In genomic region chr8:47988111-47988510, GRCm38 (mm10) we compare ENCODE assay signal across 11 mouse cellular contexts. TPM values are rescaled to one million over a fixed set of nuclear protein-coding genes. Genes with fewer than 3 reads are reported as not detected.
A peak's percentile ranks its signal among the peaks of the same experiment; 100 is the strongest.
DNase-seq lines count a peak whose midpoint lies in the region; ATAC-seq and TF ChIP-seq lines count a peak whose summit lies in the region.
"Had no signal": no experiment of that assay in that cellular context is flagged by ENCODE, and none has a peak within 500 bp of the region (broad histone marks: within the 10 kb centered on the region; RNA-seq: fewer than 3 reads in every experiment).

No protein-coding gene starts in this region.

- H3K9ac ChIP-seq in heart, adult 2 months (ENCODE audit: low read depth, low read length) = no peak overlapping the region
- peak overlapping the region; percentile 29; the same call in 1 of the 2 replicates for H3K9ac ChIP-seq in kidney, embryonic 15.5 days
- no peak overlapping the region for H3K9ac ChIP-seq in hindbrain, embryonic 16.5 days (ENCODE audit: low read depth, low read length)
- H3K9ac ChIP-seq in neural tube, embryonic 14.5 days (replicated peaks; ENCODE audit: low read depth, low read length) = no peak overlapping the region
- H3K9ac ChIP-seq: forebrain, embryonic 15.5 days; midbrain, embryonic 13.5 days had no signal

- H3K27ac ChIP-seq in heart, embryonic 10.5 days = no peak overlapping the region
- H3K27ac ChIP-seq in heart, adult 2 months = no peak overlapping the region
- H3K27ac ChIP-seq in kidney, embryonic 15.5 days = peak overlapping the region; percentile 41; the same call in 1 of the 2 replicates
- no peak overlapping the region for H3K27ac ChIP-seq in hindbrain, embryonic 16.5 days (ENCODE audit: low read depth, low read length)
- H3K27ac ChIP-seq in neural tube, embryonic 14.5 days (ENCODE audit: low read depth, low read length) = no peak overlapping the region
- H3K27ac ChIP-seq: forebrain, embryonic 15.5 days; midbrain, embryonic 13.5 days had no signal

- H3K4me3 ChIP-seq in heart, embryonic 10.5 days = peak overlapping the region; percentile 99
- H3K4me3 ChIP-seq in heart, adult 2 months = no peak overlapping the region
- H3K4me3 ChIP-seq in kidney, embryonic 15.5 days (replicated peaks) = peak overlapping the region; percentile 96
- H3K4me3 ChIP-seq in hindbrain, embryonic 16.5 days (ENCODE audit: low read length) = no peak overlapping the region
- H3K4me3 ChIP-seq in neural tube, embryonic 14.5 days (ENCODE audit: low read depth, low read length) = no peak overlapping the region
- H3K4me3 ChIP-seq: forebrain, embryonic 15.5 days; midbrain, embryonic 13.5 days had no signal

- H3K36me3 ChIP-seq in heart, embryonic 10.5 days = no peaks in the 10 kb centered on the region
- H3K36me3 ChIP-seq in heart, adult 2 months (ENCODE audit: control insufficient read depth, insufficient read depth, low read length) = peaks cover 4% of the 10 kb centered on the region; the same call in 1 of the 2 replicates
- no peaks in the 10 kb centered on the region for H3K36me3 ChIP-seq in kidney, embryonic 15.5 days
- H3K36me3 ChIP-seq in hindbrain, embryonic 16.5 days (ENCODE audit: control insufficient read depth, insufficient read depth, low read length) = no peaks in the 10 kb centered on the region
- H3K36me3 ChIP-seq in neural tube, embryonic 14.5 days (ENCODE audit: control insufficient read depth, insufficient read depth, low read length) = no peaks in the 10 kb centered on the region
- H3K36me3 ChIP-seq: forebrain, embryonic 15.5 days; midbrain, embryonic 13.5 days had no signal

- no peak for TF ChIP-seq CTCF in heart, adult 2 months (IDR thresholded peaks at IDR 0.05)

- 84% methylated on average over 15 of the region's 15 CpGs for WGBS in heart, embryonic 10.5 days
- WGBS in heart, adult 2 months = 79% methylated on average over 15 of the region's 15 CpGs
- 31% methylated on average over 15 of the region's 15 CpGs for WGBS in kidney, embryonic 15.5 days
- 79% methylated on average over 15 of the region's 15 CpGs for WGBS in hindbrain, embryonic 16.5 days
- WGBS in neural tube, embryonic 14.5 days = 62% methylated on average over 15 of the region's 15 CpGs

- TF ChIP-seq EP300 in heart, adult 2 months (IDR thresholded peaks at IDR 0.05; ENCODE audit: insufficient read depth, low read depth, low read length) = no peak

- H3K4me1 ChIP-seq in heart, embryonic 10.5 days = peaks cover 61% of the 10 kb centered on the region
- peaks cover 10% of the 10 kb centered on the region for H3K4me1 ChIP-seq in heart, adult 2 months (ENCODE audit: control insufficient read depth, insufficient read depth, low read length)
- peaks cover 68% of the 10 kb centered on the region for H3K4me1 ChIP-seq in kidney, embryonic 15.5 days
- peaks cover 21% of the 10 kb centered on the region for H3K4me1 ChIP-seq in hindbrain, embryonic 16.5 days (ENCODE audit: control insufficient read depth, insufficient read depth, low read depth, low read length)
- peaks cover 22% of the 10 kb centered on the region; the same call in 1 of the 2 replicates for H3K4me1 ChIP-seq in neural tube, embryonic 14.5 days (ENCODE audit: control insufficient read depth, insufficient read depth, low read length)

- H3K4me2 ChIP-seq in kidney, embryonic 15.5 days = peak overlapping the region; percentile 95
- H3K4me2 ChIP-seq in hindbrain, embryonic 16.5 days (ENCODE audit: low read length) = 0 out of 2 replicates have a peak overlapping the region, but pooled peaks have one; percentile 6
- peak overlapping the region; percentile 8; the same call in 1 of the 2 replicates for H3K4me2 ChIP-seq in neural tube, embryonic 14.5 days (ENCODE audit: low read depth, low read length)
- H3K4me2 ChIP-seq: forebrain, embryonic 15.5 days had no signal

- peaks cover 8% of the 10 kb centered on the region for H3K79me2 ChIP-seq in heart, adult 2 months (replicated peaks; ENCODE audit: control insufficient read depth, insufficient read depth, low read length)

- no peaks in the 10 kb centered on the region for H3K27me3 ChIP-seq in heart, embryonic 10.5 days (ENCODE audit: insufficient read depth, poor library complexity, severe bottlenecking)
- H3K27me3 ChIP-seq in heart, adult 2 months (ENCODE audit: control insufficient read depth, insufficient read depth, low read length) = no peaks in the 10 kb centered on the region
- H3K27me3 ChIP-seq in kidney, embryonic 15.5 days = no peaks in the 10 kb centered on the region
- H3K27me3 ChIP-seq in hindbrain, embryonic 16.5 days (replicated peaks; ENCODE audit: control insufficient read depth, insufficient read depth, low read length) = no peaks in the 10 kb centered on the region
- no peaks in the 10 kb centered on the region for H3K27me3 ChIP-seq in neural tube, embryonic 14.5 days (ENCODE audit: control insufficient read depth, insufficient read depth, low read length)
- H3K27me3 ChIP-seq: forebrain, embryonic 15.5 days had no signal

- intact Hi-C loops in heart, adult 2 months (cut with DNase I) = loop anchor here (5.0 kb wide), 1 partner anchor 41 kb away; no protein-coding TSS in a partner anchor

- H3K9me3 ChIP-seq in heart, embryonic 10.5 days = no peaks in the 10 kb centered on the region
- no peaks in the 10 kb centered on the region for H3K9me3 ChIP-seq in kidney, embryonic 15.5 days (replicated peaks)
- no peaks in the 10 kb centered on the region for H3K9me3 ChIP-seq in hindbrain, embryonic 16.5 days (ENCODE audit: control insufficient read depth, low read length)
- H3K9me3 ChIP-seq in neural tube, embryonic 14.5 days (ENCODE audit: control insufficient read depth, low read length) = no peaks in the 10 kb centered on the region
- H3K9me3 ChIP-seq: forebrain, embryonic 15.5 days; midbrain, embryonic 13.5 days had no signal

- no peak for DNase-seq in heart, embryonic 10.5 days (ENCODE audit: low spot score)
- no peak for DNase-seq in heart, adult 2 months
- DNase-seq in kidney, adult 18-20 months = no peak
- no peak for DNase-seq in spleen, adult 12 weeks (ENCODE audit: low spot score)
- no peak for DNase-seq in urinary bladder, postnatal 25 days (ENCODE audit: low spot score)
- DNase-seq: thymus, postnatal 25 days had no signal

- no peak for ATAC-seq in kidney, embryonic 15.5 days (replicated peaks; ENCODE audit: low FRiP score)
- ATAC-seq in hindbrain, embryonic 16.5 days = no peak
- ATAC-seq in neural tube, embryonic 14.5 days (ENCODE audit: low read depth) = no peak
- ATAC-seq: forebrain, embryonic 15.5 days; midbrain, embryonic 13.5 days had no signal

- TF ChIP-seq POLR2A in heart, adult 2 months (IDR thresholded peaks at IDR 0.05; ENCODE audit: insufficient read depth, low read depth, low read length) = no peak

RNA-seq across cellular contexts. Expression of gene Wwc2, which starts 2.6 kb away (rescaled TPM):
- polyA plus RNA-seq in heart, embryonic 10.5 days (2016; fragmentation: Nextera tagmentation; extraction: Ambion mirVana) = 16.7 and 19.2 TPM in 2 replicates
- total RNA-seq in heart, adult 2 months (2021) = 10 to 100 TPM; 25.2 to 26.9 TPM
- polyA plus RNA-seq in heart, adult 2 months (2012; rRNA removed) = 8.3 and 11.0 TPM in 2 replicates
- 16.3 and 18.0 TPM in 2 replicates for polyA plus RNA-seq in kidney, embryonic 15.5 days (2015; fragmentation: Nextera tagmentation; extraction: Ambion mirVana)
- 5.4 and 5.8 TPM in 2 replicates for polyA plus RNA-seq in hindbrain, embryonic 16.5 days (2015; fragmentation: Nextera tagmentation; extraction: Ambion mirVana)
- polyA plus RNA-seq in neural tube, embryonic 14.5 days (2014; fragmentation: Nextera tagmentation; extraction: Ambion mirVana) = 5.6 and 6.9 TPM in 2 replicates

Comparison
In these comparisons a context has a peak if more than half of its experiments do, and no peak if none do; other contexts are left out.
1. H3K4me3 ChIP-seq: peak in heart, embryonic 10.5 days (single experiment) and kidney, embryonic 15.5 days (single experiment); none in heart, adult 2 months (single experiment), hindbrain, embryonic 16.5 days (single experiment) and neural tube, embryonic 14.5 days (single experiment).
2. H3K4me2 ChIP-seq: peak in every context shown above with its lines; median percentile 95 in kidney, embryonic 15.5 days; 8 in neural tube, embryonic 14.5 days; 6 in hindbrain, embryonic 16.5 days.